Mouse (Mus musculus) left cerebral cortex, adult 18-20 months (tissue): Measurements from ENCODE around the gene Aunip. TPM values are rescaled to one million over a fixed set of nuclear protein-coding genes. Genes with fewer than 3 reads are reported as not detected.

Experiments used
- DNase-seq, 2 experiments: peaks; one replicate each; pipeline ENCODE4 v3.0.0; 2021 to 2022; ENCODE audit warnings: low spot score in 2 of 2, mixed read lengths in 1 of 2
- total RNA-seq, 2 experiments: library from RNA; stranded (reverse); gene quantifications; 2 replicates each; pipeline ENCODE4 v1.2.3; 2021

Gene Aunip
- total RNA-seq, 2 experiments from 2014 or later: 0.54 TPM; not detected in 1

DNA sequence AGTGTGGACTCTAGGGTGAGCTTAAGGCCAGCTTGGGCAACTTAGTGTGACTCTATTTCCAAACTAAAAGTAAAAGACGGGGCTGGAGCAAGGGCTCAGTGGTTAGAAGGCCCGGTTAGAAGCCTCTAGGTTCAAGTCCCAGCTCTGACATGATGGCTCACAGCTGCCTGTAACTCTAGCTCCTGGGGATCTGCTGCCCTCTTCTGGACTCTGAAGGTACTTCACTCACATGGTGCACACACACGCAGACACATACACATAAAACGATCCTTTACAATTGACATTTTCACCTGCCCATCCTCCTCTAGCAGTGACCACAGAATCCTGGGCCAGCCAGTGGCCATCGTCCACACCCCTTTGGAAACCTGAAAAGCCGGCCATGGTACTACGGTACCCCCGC, 39.1 kb downstream of the Aunip start:
- no peak for DNase-seq

DNA sequence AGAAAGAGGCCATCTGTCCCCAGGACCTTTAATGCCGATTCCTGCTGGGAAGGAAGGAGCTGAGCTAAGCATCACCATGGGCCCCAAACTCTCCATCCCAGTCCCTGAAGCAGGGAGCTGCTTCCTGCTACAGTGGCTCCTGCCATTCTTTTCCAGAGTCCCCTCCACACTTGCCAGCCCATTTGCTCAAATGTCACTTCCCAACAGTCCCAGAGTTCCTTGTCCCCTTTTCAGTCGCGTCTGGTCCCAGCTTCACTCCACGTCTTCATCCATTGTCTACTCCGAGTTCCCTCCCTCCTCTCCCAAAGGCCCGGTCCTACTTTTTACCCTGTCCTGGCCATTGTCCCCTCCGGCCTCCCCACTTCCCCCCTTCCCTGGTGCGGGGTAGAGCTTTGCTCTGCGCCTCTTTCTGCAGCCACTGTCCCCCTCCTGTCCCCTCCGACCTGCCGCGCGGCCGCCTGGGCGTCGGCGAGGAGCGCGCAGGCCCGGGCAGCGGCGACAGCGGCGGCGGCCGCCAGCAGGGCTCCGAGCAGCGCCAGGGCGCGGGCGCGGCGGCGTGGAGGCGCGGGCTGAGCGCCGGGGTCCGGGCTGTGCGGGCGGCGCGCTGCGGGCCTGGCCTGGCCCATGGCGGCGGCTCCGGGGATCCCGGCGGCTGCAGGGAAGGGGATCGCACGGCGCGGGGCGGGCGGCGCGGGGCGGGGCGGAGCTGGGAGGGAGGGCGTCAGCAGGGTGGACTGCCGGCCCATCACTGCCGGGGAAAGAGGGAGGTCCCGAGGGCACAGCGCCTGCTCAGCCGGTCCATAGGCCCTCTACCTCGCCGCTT, 40.9 kb downstream of the Aunip start, which contains the start of gene Selenon:
Gene Selenon, minus strand, starts transcription at position 673 of the 823 bp plus-strand sequence.
- peak; percentile 51 to 57 for DNase-seq

DNA sequence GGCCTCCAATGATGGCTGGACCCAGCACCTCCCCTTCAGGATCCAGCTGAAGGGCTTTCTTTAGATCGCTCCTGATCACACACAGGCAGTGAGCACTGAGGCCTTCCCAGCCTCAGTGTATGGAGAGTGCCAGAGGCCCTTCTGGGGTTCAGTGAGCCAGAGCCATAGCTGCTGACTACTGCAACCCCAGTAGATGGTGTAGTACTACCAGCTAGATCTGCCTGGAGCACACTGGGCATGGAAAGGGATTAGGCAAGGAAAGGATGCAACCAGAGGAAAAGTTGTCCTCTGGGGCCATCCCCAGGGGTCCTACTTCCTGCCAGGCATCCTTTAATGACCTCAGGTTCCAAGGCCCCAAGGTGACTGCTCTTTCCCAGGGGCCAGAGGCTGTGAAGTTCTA, 42.8 kb downstream of the Aunip start:
- DNase-seq: no peak

DNA sequence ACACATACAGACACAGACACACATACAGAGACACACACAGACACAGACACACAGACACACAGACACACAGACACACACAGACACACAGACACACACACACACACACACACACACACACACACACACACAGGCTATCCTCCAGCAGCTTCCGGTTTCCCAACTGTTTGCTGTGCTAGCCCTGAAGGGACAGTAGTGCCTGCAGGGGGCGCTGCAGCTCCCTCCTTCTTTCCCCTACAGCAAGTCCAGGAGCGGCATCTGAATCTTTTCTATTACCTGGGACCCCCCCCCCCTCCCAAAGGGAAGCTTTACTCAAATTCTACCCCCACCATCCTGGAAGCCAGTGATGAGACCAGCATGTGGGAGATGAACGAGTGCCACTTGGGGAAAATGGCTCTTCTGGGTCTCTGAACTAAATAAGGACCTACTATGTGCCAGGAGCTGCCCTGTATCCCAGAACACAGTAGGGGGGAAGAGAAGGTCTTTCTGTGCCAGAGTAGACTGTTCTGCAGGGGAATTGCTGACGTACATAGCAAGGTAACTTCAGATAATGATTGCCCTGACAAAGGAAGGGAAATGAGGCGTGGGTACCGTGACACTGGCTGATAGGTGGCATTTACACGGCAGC, 45.3 kb downstream of the Aunip start:
- DNase-seq: peak in 1 of 2 experiments; percentile 45

DNA sequence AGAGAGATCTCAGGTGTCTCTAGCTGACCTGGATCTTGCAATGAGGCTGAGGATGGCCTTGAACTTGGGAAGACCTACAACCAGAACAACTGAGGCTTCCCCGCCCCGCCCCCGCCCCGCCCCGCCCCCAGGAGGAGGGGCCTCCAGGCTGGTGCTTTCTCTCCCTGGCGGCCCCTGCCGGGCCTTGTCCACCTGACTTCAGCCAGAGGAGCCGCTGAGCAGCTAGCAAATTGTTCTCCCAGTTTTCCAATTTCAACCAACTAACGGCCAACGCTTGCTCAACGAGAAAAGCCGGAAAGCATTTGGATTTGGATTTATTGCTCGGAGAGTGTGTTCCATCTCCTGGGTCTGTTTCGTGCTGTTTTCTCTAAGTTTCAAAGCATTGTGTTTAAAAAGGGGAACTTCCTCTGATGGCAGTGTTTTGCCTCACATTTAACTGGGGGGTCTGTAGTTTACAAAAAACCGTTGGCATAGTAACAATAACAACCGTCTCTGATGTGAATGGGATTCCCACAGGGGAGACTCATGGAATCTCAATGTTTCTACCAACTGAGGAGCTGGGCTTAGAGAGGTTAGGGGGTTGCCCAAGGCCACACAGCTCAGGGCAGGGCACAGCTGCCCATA, 46.9 kb downstream of the Aunip start:
- no peak for DNase-seq

DNA sequence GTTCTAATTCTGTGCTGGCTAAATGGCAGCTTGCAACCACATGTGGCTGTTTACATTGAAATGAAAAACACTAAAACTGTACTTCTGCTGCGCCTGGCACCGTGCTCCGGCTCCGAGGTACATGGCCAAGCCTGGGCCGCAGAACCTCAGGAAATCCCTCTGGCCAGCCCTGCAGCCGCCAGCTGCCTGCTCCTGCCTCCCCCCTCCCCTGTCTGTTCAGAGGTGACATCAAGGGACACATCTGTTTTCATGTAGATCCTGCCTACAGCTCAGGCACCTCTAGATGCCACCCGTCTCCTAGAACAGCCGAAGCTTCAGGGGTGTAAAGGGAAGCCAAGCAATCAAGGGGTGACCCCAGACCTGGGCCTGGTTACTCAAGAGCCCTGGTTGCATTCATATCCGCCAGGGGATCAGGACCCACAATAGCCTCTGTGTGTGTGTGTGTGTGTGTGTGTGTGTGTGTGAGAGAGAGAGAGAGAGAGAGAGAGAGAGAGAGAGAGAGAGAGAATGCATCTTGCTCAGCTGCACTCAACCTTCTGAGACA, 47.8 kb downstream of the Aunip start:
- no peak for DNase-seq

DNA sequence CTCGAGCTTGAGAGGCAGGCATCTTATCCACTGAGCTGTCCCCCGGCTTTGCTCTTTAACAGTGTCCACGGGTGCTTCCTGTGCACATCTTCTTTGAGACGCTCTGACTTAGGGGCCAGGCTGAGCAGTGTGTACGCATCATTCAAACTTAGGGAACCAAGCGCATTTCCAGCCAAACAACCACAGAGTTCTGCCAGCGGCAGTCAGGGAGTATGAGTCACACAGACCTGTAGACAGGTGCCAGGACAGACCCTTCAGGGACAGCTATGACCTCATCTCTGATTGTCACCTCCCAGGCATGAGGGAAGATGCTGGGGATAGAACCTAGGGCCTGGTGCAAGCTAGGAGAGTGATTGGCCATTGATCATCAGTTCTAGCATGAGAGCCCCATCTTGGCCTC, 48.4 kb downstream of the Aunip start:
- no peak for DNase-seq

DNA sequence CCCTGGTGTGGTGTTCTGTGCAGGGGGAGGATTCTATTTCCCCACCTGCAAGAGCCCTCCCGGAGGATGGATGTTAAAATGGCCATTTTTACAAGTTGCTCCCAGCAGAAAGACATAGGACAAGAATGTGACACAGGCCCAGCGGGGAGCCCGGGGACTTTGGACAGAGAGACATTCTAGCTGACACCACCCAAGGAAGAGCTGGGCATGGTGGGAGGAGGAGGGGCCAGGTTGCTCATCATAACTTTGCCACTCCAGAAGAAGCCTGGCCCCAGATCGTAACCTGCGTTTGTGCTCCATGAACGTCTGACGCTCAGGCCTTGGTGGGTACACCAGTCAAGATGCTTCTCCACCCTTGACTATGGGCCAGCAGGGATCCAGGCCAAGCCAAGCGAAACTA, 49.9 kb downstream of the Aunip start:
- no peak for DNase-seq

DNA sequence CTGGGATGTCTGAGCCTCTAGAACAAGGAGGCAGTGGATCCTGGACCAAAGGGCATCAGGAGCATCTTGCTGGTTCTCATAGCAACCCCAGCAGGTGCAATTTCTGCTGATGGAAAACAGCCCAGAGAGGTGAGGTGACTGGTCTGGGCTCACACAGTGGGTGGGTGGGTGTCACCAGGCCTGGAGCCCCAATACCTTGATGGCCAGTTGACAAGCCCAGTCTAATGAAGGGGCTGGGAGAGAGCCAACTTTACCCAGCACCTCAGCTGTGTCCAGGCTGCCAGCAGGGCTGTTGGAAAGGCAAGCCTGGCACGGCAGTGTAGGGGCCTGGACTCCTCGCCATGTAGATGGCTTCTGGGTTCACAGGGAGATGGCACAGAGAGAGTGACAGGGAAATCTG, 51.2 kb downstream of the Aunip start:
- no peak for DNase-seq

DNA sequence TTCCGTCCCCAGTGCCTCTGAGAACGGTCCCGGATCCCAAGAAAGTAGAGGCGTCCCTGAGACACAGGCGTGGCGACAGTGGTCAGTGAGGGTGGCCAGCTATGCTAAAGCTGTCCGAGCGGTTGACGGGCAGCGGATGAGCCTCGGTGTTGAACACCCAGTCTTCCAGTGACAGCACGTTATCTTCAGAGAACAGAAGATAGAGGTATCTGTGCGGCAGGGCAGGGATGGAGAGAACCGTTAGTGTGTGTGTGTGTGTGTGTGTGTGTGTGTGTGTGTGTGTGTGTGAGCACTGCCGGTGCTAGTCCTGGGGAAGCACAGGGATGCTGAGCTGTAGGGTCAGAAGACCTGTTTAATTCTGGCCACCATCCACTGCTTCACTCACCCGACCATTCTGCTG, 52.8 kb downstream of the Aunip start:
- DNase-seq: no peak

DNA sequence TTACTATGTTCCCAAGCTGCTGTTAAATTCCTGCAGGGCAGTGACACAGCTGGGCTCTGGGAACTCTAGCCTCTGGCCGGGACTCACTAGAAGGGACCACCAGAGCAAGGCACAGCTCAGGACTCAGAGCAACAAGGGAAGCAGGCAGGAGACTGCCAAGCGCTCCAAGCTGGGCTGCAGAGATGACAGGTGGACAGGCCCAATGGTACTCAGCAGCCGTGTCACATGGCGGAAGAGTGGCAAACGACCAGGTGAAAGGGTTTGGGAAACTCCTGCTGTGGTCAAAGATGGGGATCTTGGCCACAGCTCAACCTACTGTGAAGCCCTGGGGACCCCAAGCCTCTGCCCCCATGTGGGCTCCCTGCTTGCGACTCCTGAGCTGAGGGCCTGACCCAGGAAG, 53.3 kb downstream of the Aunip start:
- DNase-seq: no peak

DNA sequence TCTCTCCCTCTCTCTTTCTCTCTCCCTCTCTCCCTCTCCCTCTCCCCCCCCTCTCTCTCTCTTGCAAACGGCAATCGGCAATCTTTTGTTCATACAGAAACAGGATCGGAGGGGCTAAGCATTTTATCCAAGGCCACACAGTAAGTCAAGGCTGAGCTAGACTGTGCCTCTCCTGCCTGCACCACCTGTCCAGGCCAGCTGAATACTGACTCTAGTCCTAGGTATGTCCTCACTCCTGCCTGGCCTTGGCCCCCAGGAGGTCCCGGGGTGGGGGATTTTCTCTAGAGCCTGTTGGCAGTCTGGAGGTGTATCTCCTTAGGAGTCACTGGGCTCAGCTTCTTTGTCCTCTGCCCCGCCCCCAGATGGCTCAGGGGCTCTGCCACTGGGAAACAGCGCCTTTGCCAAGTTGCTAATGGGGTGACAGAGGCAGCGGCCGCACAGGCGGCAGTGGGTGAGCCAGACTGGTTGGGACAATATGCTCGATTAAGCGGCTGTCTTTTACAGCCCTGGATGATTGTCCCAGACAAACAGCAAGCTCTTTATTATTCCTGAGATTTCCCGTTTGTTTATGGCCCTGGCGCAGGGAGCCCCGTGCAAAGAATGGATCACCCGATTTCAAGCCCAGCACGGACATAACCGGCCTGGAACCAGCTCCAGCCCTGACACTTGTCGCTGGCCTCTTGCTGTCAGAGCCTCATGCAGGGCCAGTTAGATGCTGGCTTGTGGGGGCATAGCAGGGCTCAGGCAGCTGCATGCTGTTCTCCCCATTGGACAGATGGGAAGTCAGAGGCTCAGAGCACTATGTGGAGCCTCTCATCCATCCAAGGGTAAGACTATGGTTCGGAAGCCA, 56.8 kb downstream of the Aunip start:
- no peak for DNase-seq

DNA sequence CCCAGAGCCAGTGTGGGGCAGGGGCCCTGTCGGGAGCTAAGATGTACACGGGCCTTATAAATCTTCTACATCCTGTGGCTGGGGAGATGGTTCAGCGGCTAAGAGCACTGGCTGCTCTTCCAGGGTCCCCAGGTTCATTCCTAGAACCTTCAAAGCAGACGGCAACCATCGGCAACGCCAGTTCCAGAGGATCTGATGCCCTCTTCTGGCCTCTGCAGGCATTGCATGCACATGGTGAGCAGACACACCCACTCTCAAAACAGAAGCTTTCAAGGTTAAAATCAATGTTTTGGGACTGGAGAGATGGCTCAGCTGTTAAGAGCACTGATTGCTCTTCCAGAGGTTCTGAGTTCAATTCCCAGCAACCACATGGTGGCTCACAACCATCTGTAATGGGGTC, 58.4 kb downstream of the Aunip start:
- no peak for DNase-seq

DNA sequence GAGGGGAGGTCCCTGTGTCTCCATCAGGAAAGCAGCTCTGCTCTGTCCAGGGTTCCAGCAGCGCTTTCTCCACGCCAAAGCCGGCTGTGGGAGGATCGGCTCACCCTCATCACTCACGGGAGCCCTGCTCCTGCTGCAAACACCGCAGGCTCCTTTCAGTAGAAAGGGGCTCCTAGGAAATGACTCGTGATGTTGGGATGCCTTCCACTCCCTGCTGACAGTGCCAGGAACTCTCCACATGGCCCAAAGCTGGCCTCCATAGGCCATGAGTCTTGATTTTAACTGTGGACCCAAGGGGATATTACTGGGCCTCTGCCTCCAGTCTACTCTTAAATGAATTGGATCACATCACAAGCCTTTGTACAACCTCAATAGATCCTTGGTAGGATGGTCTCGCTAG, 59.0 kb downstream of the Aunip start:
- DNase-seq: no peak

DNA sequence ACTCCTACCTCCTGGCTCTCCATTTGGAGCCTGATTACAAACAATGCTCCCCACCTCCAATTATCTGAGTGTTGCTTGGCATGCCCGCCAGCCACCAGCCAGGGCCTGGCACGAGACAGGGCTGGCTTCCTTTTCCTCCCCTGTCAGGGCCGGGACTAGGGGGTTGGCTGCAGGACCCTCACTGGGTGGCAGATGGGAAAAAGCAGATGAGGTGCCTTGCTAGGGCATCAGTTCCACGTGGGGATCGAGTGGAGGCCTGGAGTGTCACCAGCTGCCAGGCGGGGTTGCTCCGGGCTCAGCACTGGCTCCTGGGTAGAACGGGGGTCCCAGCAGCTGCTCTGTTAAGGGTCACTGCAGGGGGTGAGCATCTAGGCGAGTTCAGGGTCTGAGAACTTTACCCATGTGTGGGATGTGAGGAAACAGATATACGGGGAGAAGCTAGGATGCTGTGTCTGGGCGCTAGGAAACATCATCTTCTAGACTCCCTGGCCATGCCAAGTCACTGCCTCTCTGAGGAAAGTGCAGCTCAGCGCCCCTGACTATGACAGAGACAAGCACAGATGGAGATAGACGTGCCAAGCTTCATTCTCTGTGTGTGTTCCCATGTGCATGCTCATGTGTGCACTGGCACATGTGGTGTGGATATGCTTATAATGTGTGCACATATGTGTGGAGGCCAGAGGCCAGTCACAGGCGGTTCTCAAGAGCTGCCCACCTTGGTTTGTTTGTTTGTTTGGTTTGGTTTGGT, 60.1 kb downstream of the Aunip start:
- DNase-seq: no peak

DNA sequence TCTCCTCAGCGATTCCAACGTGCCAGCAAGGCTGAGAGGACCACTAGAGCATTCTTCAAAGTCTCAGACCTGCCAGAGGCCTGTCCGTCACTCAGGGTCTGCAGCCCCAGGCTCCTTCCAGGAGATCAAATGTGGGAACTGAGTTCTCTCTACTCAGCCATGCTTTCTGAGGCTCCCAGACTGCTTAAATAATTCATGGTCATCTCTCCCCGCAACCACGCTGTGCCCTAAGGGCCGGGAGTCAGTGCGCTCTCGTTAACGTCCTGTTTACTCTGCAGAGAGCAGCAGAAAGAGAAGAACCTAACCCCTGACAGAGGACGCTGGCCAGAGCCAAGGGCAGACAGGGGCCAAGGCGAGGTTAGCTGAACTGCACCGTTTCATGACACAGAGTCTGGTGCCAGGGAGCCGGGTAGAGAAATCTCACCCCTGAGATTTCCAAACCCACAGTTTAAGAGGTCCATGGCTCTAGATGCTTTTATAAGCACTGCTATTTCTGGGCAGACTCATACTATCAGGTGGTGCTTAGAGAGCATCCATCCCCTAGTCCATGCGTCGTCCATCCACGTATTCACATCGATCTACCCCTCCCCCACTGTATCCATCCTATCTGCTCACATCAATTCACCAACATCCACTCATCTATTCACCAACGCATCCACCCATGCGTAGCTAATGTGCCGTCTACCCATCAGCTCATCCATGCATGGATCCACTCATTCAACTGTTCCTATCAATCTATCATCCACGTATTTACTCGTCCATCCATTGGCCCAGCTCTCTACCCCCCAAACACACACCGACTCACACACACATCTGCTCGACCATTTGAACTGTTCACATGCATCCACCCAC, 61.9 kb downstream of the Aunip start:
- DNase-seq: no peak
